Mouse (Mus musculus) heart, postnatal 0 days (tissue): Measurements from ENCODE around the gene Sfmbt2.

Experiments
- CTCF ChIP-seq: IDR thresholded peaks from 2 replicates; pipeline ENCODE4 v1.5.1; 2016; ENCODE audit warnings: antibody characterized with exemption, control low read depth, low read depth
- EP300 ChIP-seq: IDR thresholded peaks from 2 replicates; pipeline ENCODE4 v1.6.1; 2016; ENCODE audit warnings: antibody characterized with exemption, low read depth

DNA sequence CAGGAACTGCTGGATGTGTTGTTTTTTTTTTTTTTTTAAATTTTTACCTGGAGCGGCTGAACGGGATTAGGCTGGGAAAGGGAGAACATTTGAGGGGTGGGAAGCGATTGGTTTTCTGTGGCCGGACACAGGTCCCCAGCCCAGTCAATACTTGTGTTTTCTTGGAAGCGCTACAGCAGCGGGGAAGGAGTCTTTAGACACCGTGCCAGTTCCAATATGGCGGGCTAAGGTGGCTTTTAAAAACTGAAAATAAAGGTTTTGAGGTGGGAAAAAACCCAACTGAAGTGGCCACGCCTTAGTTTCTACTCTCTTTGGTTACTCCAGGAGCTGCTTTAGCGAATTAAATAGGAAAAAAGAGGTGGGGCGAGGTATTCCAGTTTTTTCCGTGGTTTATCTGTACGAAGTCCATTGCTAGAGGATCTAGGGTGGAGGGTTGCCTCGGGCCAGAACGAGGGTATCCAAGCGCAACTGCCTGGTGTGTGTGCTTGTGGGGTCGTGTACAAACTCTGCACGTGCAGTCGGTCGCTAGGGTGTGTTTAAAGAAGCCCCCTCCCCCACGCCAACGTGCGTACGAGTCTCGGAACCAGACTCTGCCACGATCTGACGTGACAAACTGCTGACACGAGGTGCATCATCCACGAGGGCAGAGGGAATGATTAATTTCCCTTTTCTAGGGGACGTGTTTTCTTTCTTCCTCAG is 3.3 kb downstream of the Sfmbt2 start:
- TF ChIP-seq EP300 (no peak), CTCF (no peak)
